Mouse (Mus musculus): ENCODE measurements at regions not wholly inside any gene's neighbourhood (a gene's known extent, or its start where the extent isn't known, plus 50 kb on each side); places are given as distances from the start of the nearest gene placed in this dataset.
A peak's percentile ranks its signal among the peaks of the same experiment; 100 is the strongest.

- DNase-seq = no peak
Measured at GRCm38 (mm10) chr9:120868330-120868729, 60.7 kb upstream of the Ctnnb1 start.

DNA sequence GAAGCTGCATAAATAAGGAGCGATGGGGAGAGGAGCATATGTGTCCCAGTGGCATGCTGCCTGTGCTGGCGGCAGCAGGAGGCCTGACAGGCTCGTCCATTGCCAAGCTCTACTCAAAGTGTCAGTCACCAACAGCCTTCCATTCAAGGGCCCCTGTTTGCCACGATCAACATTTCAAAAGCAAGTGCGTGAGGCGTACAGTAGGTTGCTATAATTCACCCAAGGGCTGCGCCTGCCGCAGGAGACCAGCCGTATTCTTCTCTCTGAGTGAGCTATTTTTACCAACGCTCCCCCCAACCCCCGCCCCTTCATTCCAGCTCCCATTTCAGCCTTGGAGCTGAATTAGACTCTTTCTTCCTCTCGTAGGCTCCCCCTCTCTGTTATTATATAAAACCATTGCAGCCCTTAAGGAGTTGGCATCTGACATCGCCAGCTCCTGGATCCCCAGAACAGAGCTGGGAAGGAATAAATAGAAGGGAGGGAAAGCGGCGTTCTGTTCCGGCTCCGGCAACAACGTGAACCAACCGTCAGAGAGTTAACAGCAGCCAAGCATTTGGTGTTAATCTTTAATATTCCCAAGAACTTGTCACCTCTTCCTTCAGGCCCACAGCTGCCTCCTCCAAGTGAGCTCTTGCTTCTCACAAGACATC is 59.5 kb upstream of the Ctnnb1 start:
- peak; percentile 16 to 20 for DNase-seq

DNA sequence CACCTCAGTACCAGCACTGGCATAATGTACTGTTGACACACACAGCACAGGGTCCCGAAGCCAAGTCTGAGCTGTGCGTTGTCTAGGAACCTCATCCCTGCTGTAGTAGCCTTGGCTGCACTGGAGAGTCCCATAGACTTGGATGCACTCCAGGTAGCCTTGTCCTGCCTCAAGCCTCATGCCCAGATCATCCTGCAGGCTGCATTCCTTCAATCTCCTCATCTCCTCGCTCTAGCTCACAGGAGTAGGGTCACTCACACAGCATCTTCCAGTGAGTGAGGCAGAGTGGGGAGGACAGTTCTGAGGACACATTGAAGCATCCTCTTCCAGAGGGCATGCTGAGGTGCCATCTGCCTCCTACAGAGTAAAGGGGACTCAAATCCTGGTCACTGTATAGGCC is 55.7 kb upstream of the Ctnnb1 start:
- no peak for DNase-seq

- no peak for DNase-seq
Measured at GRCm38 (mm10) chr9:120874416-120874976, 54.5 kb upstream of the Ctnnb1 start.

- no peak for DNase-seq
Measured at GRCm38 (mm10) chr9:120877101-120877500, 51.9 kb upstream of the Ctnnb1 start.

All from kidney, adult 8-10 months (tissue).